Mouse (Mus musculus) embryo, embryonic 9.5 days (tissue): ENCODE results near the gene Itpk1.

Experiments used
- DNase-seq: peaks from one replicate; pipeline ENCODE4 v3.0.0-alpha.2; 2017; ENCODE audit errors: extremely low spot score

The Itpk1 gene

GRCm38 (mm10) chr12:102704457-102705198 lies at the start of gene Itpk1:
Itpk1 (minus strand) TSS chr12:102704930.
- peak; percentile 68 for DNase-seq

GRCm38 (mm10) chr12:102748256-102748655 lies 43.5 kb upstream of the Itpk1 start:
- DNase-seq: no peak

- no peak for DNase-seq
Observed at GRCm38 (mm10) chr12:102744839-102745238, 40.1 kb upstream of the Itpk1 start.

GRCm38 (mm10) chr12:102743589-102744574 lies 39.2 kb upstream of the Itpk1 start, which contains the start of the genes Moap1 and Tmem251:
Moap1 (minus strand) TSS chr12:102743661.
Tmem251 (plus strand) TSS chr12:102743762.
- DNase-seq: peak; percentile 91

GRCm38 (mm10) chr12:102743036-102743588 lies 38.4 kb upstream of the Itpk1 start:
- no peak for DNase-seq

GRCm38 (mm10) chr12:102742056-102742455 lies 37.3 kb upstream of the Itpk1 start:
- no peak for DNase-seq

- no peak for DNase-seq
Observed at GRCm38 (mm10) chr12:102740285-102740684, 35.6 kb upstream of the Itpk1 start.

- DNase-seq: no peak
Observed at GRCm38 (mm10) chr12:102739096-102739495, 34.4 kb upstream of the Itpk1 start.

GRCm38 (mm10) chr12:102733381-102733780 lies 28.7 kb upstream of the Itpk1 start:
- peak; percentile 79 for DNase-seq

- DNase-seq: no peak
Observed at GRCm38 (mm10) chr12:102730798-102731619, 26.3 kb upstream of the Itpk1 start.

GRCm38 (mm10) chr12:102729855-102730797 lies 25.4 kb upstream of the Itpk1 start:
- DNase-seq: peak; percentile 93

- no peak for DNase-seq
Observed at GRCm38 (mm10) chr12:102725761-102726175, 21.0 kb upstream of the Itpk1 start.

GRCm38 (mm10) chr12:102725146-102725545 lies 20.4 kb upstream of the Itpk1 start:
- no peak for DNase-seq

- DNase-seq: no peak
Observed at GRCm38 (mm10) chr12:102723861-102724260, 19.1 kb upstream of the Itpk1 start.

GRCm38 (mm10) chr12:102722966-102723365 lies 18.2 kb upstream of the Itpk1 start:
- DNase-seq: no peak

GRCm38 (mm10) chr12:102722451-102722850 lies 17.7 kb upstream of the Itpk1 start:
- no peak for DNase-seq

- peak; percentile 68 for DNase-seq
Observed at GRCm38 (mm10) chr12:102719552-102720315, 15.0 kb upstream of the Itpk1 start.

- DNase-seq: no peak
Observed at GRCm38 (mm10) chr12:102714654-102715395, 10.1 kb upstream of the Itpk1 start.

GRCm38 (mm10) chr12:102714116-102714515 lies 9.4 kb upstream of the Itpk1 start:
- no peak for DNase-seq
